Mouse (Mus musculus) brain, embryonic 14.5 days (tissue): ENCODE data around the gene Atp8a1.

Source experiments
- CTCF ChIP-seq: fragments of 200-500 bp; IDR thresholded peaks from 2 replicates; pipeline ENCODE4 v1.5.1; 2012; ENCODE audit warnings: inconsistent platforms, mild to moderate bottlenecking, moderate library complexity, borderline replicate concordance; ENCODE audit not compliant: insufficient read depth, insufficient read length; ENCODE audit errors: extremely low read depth
- POLR2A ChIP-seq: fragments of 200-500 bp; IDR thresholded peaks from 2 replicates; pipeline ENCODE4 v1.6.1; 2012; ENCODE audit warnings: mild to moderate bottlenecking, inconsistent platforms, borderline replicate concordance; ENCODE audit not compliant: poor library complexity, insufficient read depth, insufficient read length, severe bottlenecking; ENCODE audit errors: extremely low read depth

- no peak for TF ChIP-seq POLR2A
- no peak for TF ChIP-seq CTCF
Observed at GRCm38 (mm10) chr5:67738133-67738532, 109.1 kb downstream of the Atp8a1 start.
